Mouse (Mus musculus): ENCODE results near the gene Cacna2d1.

Cacna2d1 gene

GRCm38 (mm10) chr5:15934376-15935233, at the start of gene Cacna2d1:
Gene Cacna2d1, plus strand, starts transcription at chr5:15934691.
- DNase-seq (ENCODE audit: low spot score in 2 of 2): peak; percentile 58 to 61

GRCm38 (mm10) chr5:15895098-15895497, 39.4 kb upstream of the Cacna2d1 start:
- no peak for DNase-seq (ENCODE audit: low spot score in 2 of 2)

GRCm38 (mm10) chr5:15896706-15897105, 37.8 kb upstream of the Cacna2d1 start:
- DNase-seq (ENCODE audit: low spot score in 2 of 2): no peak

GRCm38 (mm10) chr5:15906446-15906845, 28.0 kb upstream of the Cacna2d1 start:
- DNase-seq (ENCODE audit: low spot score in 2 of 2): no peak

DNA sequence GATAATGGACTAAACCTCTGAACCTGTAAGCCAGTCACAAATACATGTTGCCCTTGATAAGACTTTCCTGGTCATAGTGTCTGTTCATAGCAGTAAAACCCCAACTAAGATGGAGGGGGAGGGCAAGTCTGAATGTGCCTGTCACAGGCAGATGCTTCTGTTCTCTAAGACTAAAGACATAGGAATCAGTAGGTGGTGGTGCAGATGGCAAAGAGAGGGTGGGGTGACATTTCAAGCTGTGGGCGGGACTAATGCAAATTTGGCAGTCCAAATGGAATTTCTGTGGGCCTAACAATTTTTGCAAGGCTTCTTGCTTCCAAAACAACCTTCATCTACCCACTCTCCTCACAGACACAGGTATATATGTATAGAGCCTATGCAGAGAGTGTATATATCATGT, 19.6 kb upstream of the Cacna2d1 start:
- no peak for DNase-seq (ENCODE audit: low spot score in 2 of 2)

GRCm38 (mm10) chr5:15928506-15928905, 6.0 kb upstream of the Cacna2d1 start:
- no peak for DNase-seq (ENCODE audit: low spot score in 2 of 2)

DNA sequence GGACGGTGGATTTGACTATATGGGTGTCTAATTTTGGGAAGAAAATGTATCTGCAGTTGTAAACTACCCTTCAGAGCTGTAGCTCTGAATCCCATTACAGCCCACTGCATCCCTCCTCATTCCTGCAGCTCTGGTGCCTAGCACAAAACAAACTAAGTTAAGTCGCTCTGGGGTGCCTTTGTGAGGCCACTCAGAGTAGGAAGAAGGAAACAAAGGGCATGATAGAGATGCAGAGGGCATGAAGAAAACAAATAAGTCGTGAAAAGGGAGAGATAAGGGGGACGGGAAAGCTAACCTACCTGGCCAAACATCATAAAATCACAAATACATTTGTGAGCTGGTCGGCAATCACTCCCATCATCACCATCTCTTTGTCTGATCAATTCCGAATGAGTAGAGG, 1.5 kb upstream of the Cacna2d1 start:
- no peak for DNase-seq (ENCODE audit: low spot score in 2 of 2)

DNA sequence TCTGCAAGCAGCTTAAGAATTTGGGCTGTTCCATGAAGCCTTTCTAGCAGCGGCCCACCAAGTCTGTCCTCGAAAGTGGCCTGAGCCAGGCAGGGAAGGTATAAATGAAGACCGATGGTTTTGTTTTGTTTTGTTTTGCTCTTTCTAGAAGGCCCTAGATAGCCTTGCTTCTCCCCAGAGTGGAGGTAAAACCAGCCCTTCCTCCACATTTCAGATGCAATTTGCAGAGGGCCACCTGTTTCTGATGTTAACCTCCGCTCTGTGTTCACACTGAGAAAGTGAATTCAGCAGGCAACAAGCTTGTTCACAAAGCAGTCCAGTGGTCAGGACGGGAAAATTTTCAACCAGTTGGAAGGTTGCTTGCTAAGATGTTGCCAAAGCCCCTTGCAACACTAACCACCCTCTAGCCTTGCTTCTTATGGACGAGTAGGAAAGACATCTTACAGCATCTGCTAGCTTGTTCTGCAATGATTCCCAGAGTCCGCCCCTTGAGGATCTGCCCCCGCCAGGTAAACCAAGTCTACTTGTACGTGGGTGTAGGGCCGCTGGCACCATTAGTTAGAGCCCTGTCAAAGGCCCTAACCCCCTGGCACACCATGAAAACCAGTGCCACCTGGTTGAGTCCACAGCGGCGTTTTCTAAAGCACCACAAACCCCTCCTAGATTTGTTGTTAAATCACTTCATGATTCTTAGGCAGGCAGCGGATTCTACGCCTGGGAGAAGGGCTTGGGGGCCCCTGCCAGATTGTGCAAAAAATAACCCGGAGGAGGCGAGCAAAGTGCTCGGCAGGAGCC, 713 bp upstream of the Cacna2d1 start:
- DNase-seq (ENCODE audit: low spot score in 2 of 2): peak in 1 of 2 experiments; percentile 17

DNA sequence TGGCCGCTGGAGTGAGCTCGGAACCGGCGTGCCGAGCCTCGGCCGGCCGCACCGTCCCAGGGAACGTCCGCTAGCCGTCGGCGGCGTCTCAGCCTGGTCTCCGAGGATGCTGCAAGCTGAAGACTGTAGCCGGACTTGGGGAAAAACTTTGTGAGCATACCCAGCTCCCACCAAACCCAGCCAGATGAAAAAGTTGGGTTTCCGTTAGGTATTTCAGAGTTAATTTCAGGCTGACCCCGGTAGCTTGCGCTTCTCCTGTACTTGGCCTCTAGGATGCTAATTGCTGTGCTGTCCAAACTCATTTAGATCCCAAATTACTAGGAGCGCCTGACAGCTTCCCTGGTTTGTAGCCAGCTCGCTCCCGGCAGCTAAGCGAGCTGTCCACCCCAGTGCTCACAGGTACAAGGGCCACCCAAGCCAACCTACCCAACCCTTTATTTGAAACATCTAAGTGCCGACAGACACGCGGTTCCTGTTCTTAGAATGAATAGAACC, 790 bp downstream of the Cacna2d1 start:
- no peak for DNase-seq (ENCODE audit: low spot score in 2 of 2)

GRCm38 (mm10) chr5:15935831-15936710, 1.6 kb downstream of the Cacna2d1 start:
- no peak for DNase-seq (ENCODE audit: low spot score in 2 of 2)

DNA sequence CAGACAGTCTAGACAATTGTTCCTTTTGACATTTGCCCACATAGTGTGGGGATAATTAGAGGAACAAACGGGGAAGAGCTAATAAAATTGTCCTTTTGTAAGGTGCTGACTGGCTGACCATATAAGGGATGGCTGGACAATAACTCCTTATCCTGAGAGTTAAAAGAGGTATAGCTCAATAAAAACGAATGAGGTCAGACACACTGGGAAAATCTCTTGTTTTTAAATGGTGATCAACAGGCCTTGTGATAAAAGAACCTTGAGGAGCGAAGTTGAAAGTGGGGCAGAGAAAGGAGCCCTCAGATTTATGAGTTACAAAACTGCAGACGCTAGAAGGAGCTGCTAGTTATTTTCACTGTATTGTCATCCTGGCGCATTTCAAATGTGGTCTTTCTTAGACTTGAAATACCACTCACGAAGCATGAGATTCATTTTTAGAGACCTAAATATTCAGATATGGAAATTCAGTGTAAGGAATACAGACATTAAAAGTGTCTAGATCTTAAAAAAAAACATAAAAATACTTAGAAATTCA, 6.8 kb downstream of the Cacna2d1 start:
- no peak for DNase-seq (ENCODE audit: low spot score in 2 of 2)

DNA sequence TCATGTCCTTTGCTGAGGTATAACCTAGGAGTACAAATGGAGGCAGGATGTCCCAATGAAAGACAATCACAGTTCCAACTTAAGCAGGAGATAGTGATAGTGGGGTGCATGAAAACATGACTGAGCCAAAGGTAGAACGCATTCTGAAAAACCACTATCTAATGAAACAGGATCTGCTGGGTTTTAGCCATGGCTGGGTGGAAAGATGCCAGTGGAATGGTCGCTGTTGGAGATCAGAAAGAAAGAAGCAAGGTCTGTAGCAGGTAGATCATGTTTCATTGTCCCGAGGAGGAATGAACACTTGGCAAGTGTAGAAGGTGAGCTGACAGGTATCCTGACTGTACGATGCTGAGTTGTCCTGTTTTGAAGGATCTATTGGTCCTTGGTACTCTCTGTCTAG, 7.6 kb downstream of the Cacna2d1 start:
- no peak for DNase-seq (ENCODE audit: low spot score in 2 of 2)

DNA sequence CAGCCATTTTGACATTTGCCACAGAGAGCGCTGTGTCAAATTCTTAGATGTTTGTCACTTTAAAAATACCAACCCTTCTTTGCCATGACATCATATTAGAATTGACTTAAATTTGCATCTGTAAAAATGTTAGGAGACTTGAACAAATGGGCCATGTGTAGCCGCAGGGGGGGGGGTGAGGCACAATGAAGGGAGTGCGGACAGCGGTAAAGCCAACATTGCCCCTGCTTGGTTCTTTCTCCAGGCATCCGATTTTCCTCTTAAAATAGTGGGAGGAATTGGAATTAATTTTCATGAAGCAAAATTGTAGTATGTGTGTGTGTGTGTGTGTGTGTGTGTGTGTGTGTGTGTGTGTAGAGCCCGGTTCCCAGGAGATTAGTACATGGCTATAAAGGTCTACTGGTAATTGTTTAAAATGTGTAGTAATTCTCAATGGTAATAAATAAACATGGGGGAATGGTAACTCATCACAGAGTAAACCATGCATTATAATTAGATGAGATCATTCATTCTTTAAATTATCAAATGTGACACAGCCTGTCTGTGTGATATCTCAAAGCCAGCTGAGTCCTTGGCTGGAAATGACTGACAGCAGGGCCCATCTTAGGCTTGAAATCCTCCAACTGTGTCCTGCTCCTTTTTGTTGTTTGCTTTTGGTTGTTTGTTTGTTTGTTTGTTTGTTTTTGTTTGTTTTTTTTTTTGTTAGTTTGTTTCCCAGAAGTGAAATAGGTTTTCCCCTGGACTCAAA, 14.0 kb downstream of the Cacna2d1 start:
- no peak for DNase-seq (ENCODE audit: low spot score in 2 of 2)

- no peak for DNase-seq (ENCODE audit: low spot score in 2 of 2)
These were observed 25.3 kb downstream of the Cacna2d1 start for GRCm38 (mm10) chr5:15959760-15960159.

- DNase-seq (ENCODE audit: low spot score in 2 of 2): no peak
These were observed 27.4 kb downstream of the Cacna2d1 start for GRCm38 (mm10) chr5:15961866-15962265.

DNA sequence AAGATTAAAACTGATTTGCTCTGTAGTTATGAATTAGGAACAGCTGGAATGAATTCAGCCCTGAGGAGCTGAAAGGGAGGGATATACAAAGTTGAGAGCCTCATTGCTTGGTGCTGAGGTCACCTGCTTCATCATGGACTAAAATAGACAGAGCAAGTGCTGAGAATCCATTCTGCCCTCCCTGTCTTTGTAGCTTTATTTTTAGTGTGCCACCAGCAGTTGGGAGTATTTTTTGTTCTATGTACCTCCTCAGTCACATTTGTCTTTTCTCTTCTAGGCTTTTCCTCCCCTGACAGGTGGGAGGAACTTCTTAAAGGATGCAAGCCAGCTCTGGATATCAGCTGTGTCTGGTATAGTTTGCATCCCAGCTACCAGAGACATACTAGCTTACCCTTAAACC, 32.4 kb downstream of the Cacna2d1 start:
- no peak for DNase-seq (ENCODE audit: low spot score in 2 of 2)

GRCm38 (mm10) chr5:15971821-15972220, 37.3 kb downstream of the Cacna2d1 start:
- no peak for DNase-seq (ENCODE audit: low spot score in 2 of 2)

GRCm38 (mm10) chr5:15972351-15972750, 37.9 kb downstream of the Cacna2d1 start:
- no peak for DNase-seq (ENCODE audit: low spot score in 2 of 2)

- no peak for DNase-seq (ENCODE audit: low spot score in 2 of 2)
These were observed 40.2 kb downstream of the Cacna2d1 start for GRCm38 (mm10) chr5:15974652-15975051.

GRCm38 (mm10) chr5:15979225-15979624, 44.7 kb downstream of the Cacna2d1 start:
- no peak for DNase-seq (ENCODE audit: low spot score in 2 of 2)

- no peak for DNase-seq (ENCODE audit: low spot score in 2 of 2)
These were observed 48.1 kb downstream of the Cacna2d1 start for GRCm38 (mm10) chr5:15982573-15982972.

Data from urinary bladder, postnatal 4 days (tissue).